Mouse (Mus musculus): ENCODE measurements around the gene Pcif1.
A peak's percentile ranks its signal among the peaks of the same experiment; 100 is the strongest.

GRCm38 (mm10) chr2:164909542-164909941 lies 30.4 kb downstream of the Pcif1 start:
- TF ChIP-seq EP300 (IDR thresholded peaks at IDR 0.05) (no peak), CTCF (IDR thresholded peaks at IDR 0.05) (peak; percentile 78)

All from lung, postnatal 0 days (tissue).